Mouse (Mus musculus) R1 (cell line): ENCODE measurements around the gene Tmem201.
"Not testable (repeated sequence)": the region's sequence is repeated elsewhere in the genome, so short reads cannot be mapped to it uniquely, and the experiment has no call there.

ENCODE experiments used
- DNase-seq: peaks from one replicate; pipeline ENCODE4 v3.0.0-alpha.2; 2018; ENCODE audit warnings: low read depth, low spot score

Gene Tmem201

GRCm38 (mm10) chr4:149737383-149738324 lies at the start of gene Tmem201:
Gene Tmem201, minus strand, starts transcription at chr4:149738044.
- DNase-seq: peak; percentile 96

GRCm38 (mm10) chr4:149784901-149785300 lies 47.1 kb upstream of the Tmem201 start:
- no peak for DNase-seq

GRCm38 (mm10) chr4:149784371-149784770 lies 46.5 kb upstream of the Tmem201 start:
- no peak for DNase-seq

- no peak for DNase-seq
Measured at GRCm38 (mm10) chr4:149782975-149783374, 45.1 kb upstream of the Tmem201 start.

GRCm38 (mm10) chr4:149780565-149781356 lies 42.9 kb upstream of the Tmem201 start:
- peak; percentile 68 for DNase-seq

GRCm38 (mm10) chr4:149779966-149780365 lies 42.1 kb upstream of the Tmem201 start:
- DNase-seq: no peak

GRCm38 (mm10) chr4:149777126-149777525 lies 39.3 kb upstream of the Tmem201 start:
- no peak for DNase-seq

- peak; percentile 44 for DNase-seq
Measured at GRCm38 (mm10) chr4:149775760-149776362, 38.0 kb upstream of the Tmem201 start.

- DNase-seq: no peak
Measured at GRCm38 (mm10) chr4:149775330-149775729, 37.5 kb upstream of the Tmem201 start.

- DNase-seq: peak; percentile 89
Measured at GRCm38 (mm10) chr4:149774094-149774470, 36.2 kb upstream of the Tmem201 start, which contains the start of gene Slc25a33. Gene Slc25a33, minus strand, starts transcription at chr4:149774277.

GRCm38 (mm10) chr4:149773408-149774093 lies 35.7 kb upstream of the Tmem201 start:
- peak; percentile 38 for DNase-seq

GRCm38 (mm10) chr4:149772394-149772793 lies 34.5 kb upstream of the Tmem201 start:
- no peak for DNase-seq

- no peak for DNase-seq
Measured at GRCm38 (mm10) chr4:149765201-149765600, 27.4 kb upstream of the Tmem201 start.

- no peak for DNase-seq
Measured at GRCm38 (mm10) chr4:149763335-149763734, 25.5 kb upstream of the Tmem201 start.

- no peak for DNase-seq
Measured at GRCm38 (mm10) chr4:149759517-149759916, 21.7 kb upstream of the Tmem201 start.

- DNase-seq: no peak
Measured at GRCm38 (mm10) chr4:149758423-149758822, 20.6 kb upstream of the Tmem201 start.

GRCm38 (mm10) chr4:149756546-149756945 lies 18.7 kb upstream of the Tmem201 start:
- DNase-seq: not testable (repeated sequence)

GRCm38 (mm10) chr4:149752836-149753235 lies 15.0 kb upstream of the Tmem201 start:
- no peak for DNase-seq

- DNase-seq: peak; percentile 80
Measured at GRCm38 (mm10) chr4:149752124-149752799, 14.4 kb upstream of the Tmem201 start.

- no peak for DNase-seq
Measured at GRCm38 (mm10) chr4:149750671-149751070, 12.8 kb upstream of the Tmem201 start.

GRCm38 (mm10) chr4:149749663-149750015 lies 11.8 kb upstream of the Tmem201 start:
- not testable (repeated sequence) for DNase-seq
